Mouse (Mus musculus) kidney, embryonic 15.5 days (tissue): ENCODE results near the gene Cdk6. TPM values are rescaled to one million over a fixed set of nuclear protein-coding genes. Genes with fewer than 3 reads are reported as not detected.

Source experiments
- ATAC-seq: fragments of 200-750 bp; cut with Nextera tagmentation; replicated peaks from 2 replicates; pipeline ENCODE4 v1.8.0; 2017; ENCODE audit warnings: moderate TSS enrichment; ENCODE audit not compliant: low FRiP score
- H3K27ac ChIP-seq: fragments of 300-500 bp; sonication (generic); 2 replicates; pipeline ENCODE4 v1.5.1; 2015; ENCODE audit warnings: mild to moderate bottlenecking, inconsistent platforms
- H3K27me3 ChIP-seq: fragments of 300-500 bp; sonication (generic); 2 replicates; pipeline ENCODE4 v1.6.1; 2015; ENCODE audit warnings: inconsistent platforms
- H3K36me3 ChIP-seq: fragments of 300-500 bp; sonication (generic); 2 replicates; pipeline ENCODE4 v1.6.1; 2015; ENCODE audit warnings: inconsistent platforms
- H3K4me1 ChIP-seq: fragments of 300-500 bp; sonication (generic); 2 replicates; pipeline ENCODE4 v1.6.1; 2015; ENCODE audit warnings: inconsistent platforms
- H3K4me2 ChIP-seq: fragments of 300-500 bp; sonication (generic); 2 replicates; pipeline ENCODE4 v1.6.1; 2015; ENCODE audit warnings: moderate library complexity, mild to moderate bottlenecking, inconsistent platforms
- H3K4me3 ChIP-seq: fragments of 300-500 bp; sonication (generic); replicated peaks from 2 replicates; pipeline ENCODE4 v1.5.1; 2015; ENCODE audit warnings: mild to moderate bottlenecking, inconsistent platforms
- H3K9ac ChIP-seq: fragments of 300-500 bp; sonication (generic); 2 replicates; pipeline ENCODE4 v1.6.1; 2015; ENCODE audit warnings: mild to moderate bottlenecking, inconsistent platforms
- H3K9me3 ChIP-seq: fragments of 300-500 bp; sonication (generic); replicated peaks from 2 replicates; pipeline ENCODE4 v1.6.1; 2016; ENCODE audit warnings: inconsistent platforms
- WGBS: fragments of 180-500 bp; shearing (Covaris S2); methylation state at CpG from one replicate; pipeline ENCODE4 v1.1.7; 2015; ENCODE audit warnings: mixed read lengths; 5-methylcytosine and 5-hydroxymethylcytosine counted together
- polyA plus RNA-seq: library from polyadenylated mRNA; unstranded; fragments of >200 nt; fragmentation: Nextera tagmentation; extraction: Ambion mirVana; gene quantifications from 2 replicates; pipeline ENCODE4 v1.2.1, GENCODE M21; 2015

The Cdk6 gene
- polyA plus RNA-seq, 1 experiment from 2014 or later = 22.3 TPM

DNA sequence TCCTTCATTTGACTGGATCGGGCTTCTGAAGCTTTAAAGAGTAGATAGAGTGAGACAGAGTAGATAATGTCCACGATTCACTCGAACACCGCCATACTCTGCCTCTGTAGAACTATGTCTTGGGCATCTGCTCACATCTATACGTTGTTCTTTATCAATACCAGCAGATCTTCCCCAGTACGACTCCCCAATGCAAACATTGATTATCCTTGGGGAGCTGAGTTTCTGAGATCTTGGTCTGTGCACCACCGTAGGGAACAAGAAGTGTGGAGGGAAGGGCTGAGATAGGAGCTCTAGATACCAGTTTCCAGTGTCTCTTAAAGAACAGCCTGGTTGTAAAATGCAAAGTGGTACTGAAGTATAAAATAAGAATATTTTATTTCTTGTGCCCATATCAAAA is 141.2 kb downstream of the Cdk6 start:
- no peak overlapping the region for H3K27ac ChIP-seq
- H3K9ac ChIP-seq = no peak overlapping the region
- 0 out of 2 replicates have a peak, but pooled peaks cover 3% of the 10 kb centered on the region for H3K9me3 ChIP-seq
- ATAC-seq = no peak
- H3K4me3 ChIP-seq = no peak overlapping the region
- 90% methylated on average over 7 of the region's 7 CpGs for WGBS
- no peaks in the 10 kb centered on the region for H3K4me1 ChIP-seq
- H3K4me2 ChIP-seq = no peak overlapping the region
- H3K36me3 ChIP-seq = no peaks in the 10 kb centered on the region; the same call in 1 of the 2 replicates
- no peaks in the 10 kb centered on the region for H3K27me3 ChIP-seq

GRCm38 (mm10) chr5:3483054-3483722 is 141.9 kb downstream of the Cdk6 start:
- ATAC-seq = no peak

GRCm38 (mm10) chr5:3486579-3487282 is 145.4 kb downstream of the Cdk6 start:
- 55% methylated on average over 7 of the region's 7 CpGs for WGBS

More at GRCm38 (mm10) chr5:3483054-3483722, 141.9 kb downstream of the Cdk6 start:
- no peaks in the 10 kb centered on the region for H3K4me1 ChIP-seq
- no peak overlapping the region for H3K27ac ChIP-seq
- H3K9ac ChIP-seq = no peak overlapping the region
- H3K36me3 ChIP-seq = no peaks in the 10 kb centered on the region; the same call in 1 of the 2 replicates
- 91% methylated on average over 5 of the region's 5 CpGs for WGBS
- no peak overlapping the region for H3K4me3 ChIP-seq
- H3K27me3 ChIP-seq = no peaks in the 10 kb centered on the region
- no peak overlapping the region for H3K4me2 ChIP-seq
- H3K9me3 ChIP-seq = 0 out of 2 replicates have a peak, but pooled peaks cover 3% of the 10 kb centered on the region

DNA sequence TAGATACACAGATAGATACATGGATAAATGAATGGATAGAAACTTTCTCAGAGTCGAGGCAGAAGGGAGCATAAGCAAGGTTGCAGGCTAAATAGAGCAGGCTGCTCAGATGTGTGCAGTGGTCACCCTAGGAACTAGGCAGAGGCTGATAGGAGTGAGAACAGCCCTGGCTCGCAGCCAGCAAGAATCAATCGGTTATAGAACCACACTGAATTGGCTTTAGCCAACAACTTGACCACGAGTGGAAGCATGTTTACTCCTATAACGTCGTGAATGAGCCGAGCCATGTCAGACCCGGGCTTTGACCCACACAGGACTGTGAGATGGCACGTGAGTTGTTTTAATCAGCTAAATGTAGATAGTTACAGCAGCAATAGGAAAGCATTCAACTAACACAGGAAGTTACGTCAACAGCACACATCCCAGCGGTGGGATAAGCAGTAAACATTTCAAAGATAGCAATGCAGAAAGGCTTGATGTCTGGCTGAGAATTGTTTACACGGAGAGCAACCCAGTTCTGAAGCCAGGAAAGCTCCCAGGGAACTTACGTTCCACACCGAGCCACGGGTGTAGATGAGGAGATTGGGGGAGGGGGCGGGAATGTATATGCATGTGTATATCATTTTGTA is 147.0 kb downstream of the Cdk6 start:
- H3K4me1 ChIP-seq = peaks cover 13% of the 10 kb centered on the region
- no peak for ATAC-seq
- no peak overlapping the region for H3K9ac ChIP-seq
- no peak overlapping the region for H3K4me3 ChIP-seq
- no peak overlapping the region for H3K4me2 ChIP-seq
- H3K36me3 ChIP-seq = no peaks in the 10 kb centered on the region; the same call in 1 of the 2 replicates
- H3K27ac ChIP-seq = no peak overlapping the region
- H3K27me3 ChIP-seq = no peaks in the 10 kb centered on the region
- 68% methylated on average over 16 of the region's 16 CpGs for WGBS
- 0 out of 2 replicates have a peak, but pooled peaks cover 3% of the 10 kb centered on the region for H3K9me3 ChIP-seq

More at GRCm38 (mm10) chr5:3486579-3487282, 145.4 kb downstream of the Cdk6 start:
- no peak overlapping the region for H3K27ac ChIP-seq
- H3K27me3 ChIP-seq = no peaks in the 10 kb centered on the region
- no peak overlapping the region for H3K4me2 ChIP-seq
- peak; percentile 49; the same call in 1 of the 2 replicates for ATAC-seq
- H3K4me1 ChIP-seq = peaks cover 9% of the 10 kb centered on the region
- no peak overlapping the region for H3K4me3 ChIP-seq
- H3K9ac ChIP-seq = no peak overlapping the region
- H3K36me3 ChIP-seq = no peaks in the 10 kb centered on the region; the same call in 1 of the 2 replicates
- H3K9me3 ChIP-seq = 0 out of 2 replicates have a peak, but pooled peaks cover 3% of the 10 kb centered on the region

DNA sequence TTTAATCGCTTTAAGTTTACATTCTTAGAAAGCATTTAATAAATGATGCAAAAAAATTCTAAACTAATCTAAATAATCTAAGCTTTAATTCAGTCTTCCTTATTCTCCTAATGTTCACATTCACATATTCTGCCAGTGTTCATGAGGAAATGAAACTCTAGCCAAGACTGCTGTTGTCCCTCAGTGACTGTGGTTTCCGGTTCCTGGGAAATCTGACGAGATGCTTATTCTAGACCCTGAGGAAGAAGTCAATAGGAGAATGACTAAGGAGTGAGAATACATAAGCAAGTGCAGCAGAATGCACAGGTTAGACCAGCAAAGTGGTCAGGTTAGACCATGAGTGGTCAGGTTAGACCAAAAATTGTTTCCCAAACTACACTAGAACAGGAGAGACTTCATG is 149.1 kb downstream of the Cdk6 start:
- Histone ChIP-seq H3K27me3 (no peaks in the 10 kb centered on the region), H3K4me2 (no peak overlapping the region), H3K4me3 (no peak overlapping the region), H3K9ac (no peak overlapping the region), H3K4me1 (peaks cover 13% of the 10 kb centered on the region), H3K36me3 (no peaks in the 10 kb centered on the region; the same call in 1 of the 2 replicates), H3K9me3 (0 out of 2 replicates have a peak, but pooled peaks cover 1% of the 10 kb centered on the region), H3K27ac (no peak overlapping the region)
- 83% methylated on average over 3 of the region's 3 CpGs for WGBS
- no peak for ATAC-seq

- WGBS = 17% methylated on average over 9 of the region's 9 CpGs
- H3K9ac ChIP-seq = no peak overlapping the region
- ATAC-seq = peak; percentile 47
- no peaks in the 10 kb centered on the region for H3K36me3 ChIP-seq
- peak overlapping the region; percentile 57 for H3K27ac ChIP-seq
- no peaks in the 10 kb centered on the region for H3K27me3 ChIP-seq
- H3K4me1 ChIP-seq = peaks cover 13% of the 10 kb centered on the region
- H3K9me3 ChIP-seq = no peaks in the 10 kb centered on the region
- no peak overlapping the region for H3K4me3 ChIP-seq
- peak overlapping the region; percentile 15; the same call in 1 of the 2 replicates for H3K4me2 ChIP-seq
These were observed 149.8 kb downstream of the Cdk6 start for GRCm38 (mm10) chr5:3491084-3491483.

DNA sequence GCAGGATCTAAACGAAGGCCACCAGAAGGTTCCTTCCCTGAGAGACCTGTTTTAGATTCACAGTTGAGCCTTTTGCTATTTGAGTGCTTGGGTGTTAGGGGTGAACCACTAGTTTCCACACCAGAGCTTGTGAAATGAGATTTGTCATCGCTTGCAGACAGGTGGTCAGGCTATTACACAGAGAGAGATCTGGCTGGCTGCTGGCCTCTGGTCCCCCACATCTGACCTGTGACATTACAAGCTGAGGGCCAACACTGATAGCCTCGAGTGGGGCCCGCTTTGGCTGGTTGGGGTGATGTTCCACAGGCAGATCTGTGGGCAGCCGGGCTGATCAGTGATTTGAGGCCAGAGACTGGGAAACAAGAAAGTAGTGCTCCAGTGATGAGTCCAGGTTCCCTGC is 150.6 kb downstream of the Cdk6 start:
- Histone ChIP-seq H3K36me3 (no peaks in the 10 kb centered on the region), H3K4me3 (no peak overlapping the region), H3K27ac (0 out of 2 replicates have a peak overlapping the region, but pooled peaks have one; percentile 57), H3K4me2 (no peak overlapping the region), H3K27me3 (no peaks in the 10 kb centered on the region), H3K9ac (no peak overlapping the region), H3K4me1 (peaks cover 13% of the 10 kb centered on the region), H3K9me3 (no peaks in the 10 kb centered on the region)
- 52% methylated on average over 5 of the region's 5 CpGs for WGBS
- no peak for ATAC-seq

DNA sequence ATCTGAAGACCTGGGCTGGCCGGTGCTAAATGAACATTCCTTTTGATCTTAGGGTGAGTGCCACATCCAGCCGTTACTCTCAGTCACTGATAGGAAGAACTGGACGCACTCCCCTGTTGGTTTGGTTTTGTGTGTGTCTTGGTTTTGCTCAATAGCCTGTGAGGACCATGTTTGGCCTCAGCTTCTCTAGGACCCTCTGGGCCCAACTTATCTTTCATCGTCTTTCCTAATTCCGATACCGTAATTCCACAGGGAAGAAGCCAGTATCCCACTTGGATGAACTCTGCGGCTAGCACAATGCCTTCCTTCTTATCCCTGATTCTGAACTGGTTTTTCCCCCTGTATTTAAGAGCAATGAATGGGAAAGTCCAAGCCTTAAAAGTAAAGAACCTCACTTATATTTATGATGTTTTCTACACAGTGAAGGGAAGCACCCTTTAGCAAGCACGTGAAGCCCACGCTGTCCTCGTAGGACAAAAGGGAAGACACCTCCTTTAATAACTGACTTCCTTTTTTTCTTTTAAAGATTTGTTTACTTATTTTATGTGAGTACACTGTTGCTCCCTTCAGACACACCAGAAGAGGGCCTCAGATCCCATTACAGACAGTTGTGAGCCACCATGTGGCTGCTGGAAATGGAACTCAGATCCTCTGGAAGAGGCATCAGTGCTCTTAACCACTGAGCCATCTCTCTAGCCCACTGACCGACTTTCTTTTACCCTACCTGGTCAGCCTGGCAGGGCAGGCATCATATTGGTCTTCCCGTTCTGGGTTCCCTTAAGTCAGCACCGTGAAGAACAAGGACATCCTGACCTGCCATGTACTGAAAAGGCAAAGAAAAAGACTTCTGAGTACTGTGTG is 151.7 kb downstream of the Cdk6 start:
- 77% methylated on average over 13 of the region's 13 CpGs for WGBS
- Histone ChIP-seq H3K27ac (no peak overlapping the region), H3K4me2 (no peak overlapping the region)

DNA sequence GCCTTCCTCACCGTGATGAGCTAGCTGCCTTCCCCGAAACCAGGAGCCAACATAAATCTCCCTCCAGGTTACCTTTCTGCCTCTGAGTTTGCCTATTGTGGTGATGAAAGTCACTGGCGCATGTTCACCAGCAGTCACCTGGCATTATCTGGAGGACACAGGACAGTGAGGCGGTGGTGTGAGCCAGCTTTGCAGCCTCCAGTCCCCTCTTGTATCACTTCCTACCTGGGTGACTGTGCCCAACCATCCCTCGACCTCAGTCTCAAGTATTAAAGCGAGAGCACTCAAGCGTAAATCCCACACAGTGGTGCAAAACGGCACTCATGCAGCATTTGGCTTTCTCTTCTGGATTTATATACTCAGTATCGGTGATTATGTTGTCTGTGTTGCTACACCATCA is 152.7 kb downstream of the Cdk6 start:
- Histone ChIP-seq H3K9me3 (no peaks in the 10 kb centered on the region), H3K27ac (no peak overlapping the region), H3K9ac (no peak overlapping the region), H3K27me3 (no peaks in the 10 kb centered on the region), H3K4me1 (peaks cover 13% of the 10 kb centered on the region), H3K4me2 (no peak overlapping the region), H3K36me3 (no peaks in the 10 kb centered on the region), H3K4me3 (no peak overlapping the region)
- ATAC-seq = no peak
- WGBS = 80% methylated on average over 9 of the region's 9 CpGs

More for the DNA sequence above, 151.7 kb downstream of the Cdk6 start:
- Histone ChIP-seq H3K9me3 (no peaks in the 10 kb centered on the region), H3K27me3 (no peaks in the 10 kb centered on the region), H3K4me1 (peaks cover 13% of the 10 kb centered on the region), H3K4me3 (no peak overlapping the region), H3K36me3 (no peaks in the 10 kb centered on the region), H3K9ac (no peak overlapping the region)
- no peak for ATAC-seq

DNA sequence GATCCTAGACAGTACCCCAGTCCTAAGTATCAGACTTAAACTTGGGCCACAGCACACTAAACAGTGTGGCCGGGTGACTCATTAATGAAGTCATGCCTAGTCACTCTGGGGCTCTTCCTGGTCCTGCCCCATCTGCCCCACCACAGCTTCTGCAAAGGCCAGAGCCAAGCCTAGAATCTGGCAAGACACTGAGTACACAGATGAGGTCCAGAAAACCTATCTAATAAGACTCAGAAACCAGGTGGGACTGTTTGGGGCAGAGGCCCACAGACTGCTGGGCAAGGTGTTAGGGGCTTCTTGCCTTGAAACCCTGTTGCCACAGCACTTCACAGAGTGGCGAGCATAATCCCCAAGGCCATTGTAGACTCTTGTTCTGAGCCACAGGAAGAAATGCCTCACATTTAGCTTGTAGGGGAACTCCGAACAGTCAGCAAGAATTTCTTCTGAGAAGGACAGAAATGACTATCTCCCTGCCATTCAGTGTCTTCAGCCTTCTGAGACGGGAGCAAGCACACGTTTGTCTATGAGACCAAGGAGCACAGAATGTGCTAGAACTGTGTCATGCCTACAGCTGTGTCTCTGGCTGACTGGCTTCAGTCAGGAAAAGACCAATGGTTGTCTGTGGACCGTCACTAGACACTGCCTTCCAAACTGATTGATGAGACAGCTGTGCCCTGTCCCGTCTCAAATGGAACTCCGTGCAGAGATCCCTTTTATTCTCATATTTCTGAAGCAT is 153.3 kb downstream of the Cdk6 start:
- H3K9me3 ChIP-seq = no peaks in the 10 kb centered on the region
- WGBS = 60% methylated on average over 8 of the region's 8 CpGs
- H3K9ac ChIP-seq = no peak overlapping the region
- H3K4me2 ChIP-seq = no peak overlapping the region
- no peak overlapping the region for H3K27ac ChIP-seq
- H3K36me3 ChIP-seq = no peaks in the 10 kb centered on the region
- H3K4me3 ChIP-seq = no peak overlapping the region
- H3K27me3 ChIP-seq = no peaks in the 10 kb centered on the region
- peaks cover 13% of the 10 kb centered on the region for H3K4me1 ChIP-seq
- 0 out of 2 replicates have a peak, but pooled peaks have one; percentile 50 for ATAC-seq

DNA sequence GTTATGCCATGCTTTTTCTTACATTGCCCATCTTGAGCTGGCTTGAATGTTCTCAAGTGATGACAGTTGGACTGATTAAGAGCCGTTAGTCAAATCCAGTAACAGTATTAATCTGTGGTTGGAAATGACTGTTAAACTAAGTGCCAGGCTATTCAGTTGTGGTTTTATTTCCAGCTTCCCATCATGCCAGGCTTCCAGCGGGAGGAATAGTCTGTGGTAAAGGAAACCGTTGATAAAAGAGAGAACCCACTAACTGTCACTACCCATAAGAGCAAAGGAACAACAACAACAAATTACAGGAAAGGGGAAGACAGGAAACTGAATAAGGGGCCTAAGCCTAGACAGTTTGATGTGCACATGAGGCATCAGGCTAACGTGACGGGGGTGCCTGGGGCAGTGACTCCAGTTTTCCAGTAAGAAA is 156.2 kb downstream of the Cdk6 start:
- no peaks in the 10 kb centered on the region for H3K9me3 ChIP-seq
- H3K27ac ChIP-seq = no peak overlapping the region
- H3K4me2 ChIP-seq = no peak overlapping the region
- H3K27me3 ChIP-seq = no peaks in the 10 kb centered on the region
- no peak overlapping the region for H3K9ac ChIP-seq
- ATAC-seq = no peak
- WGBS = 64% methylated on average over 5 of the region's 5 CpGs
- H3K4me1 ChIP-seq = peaks cover 15% of the 10 kb centered on the region
- H3K36me3 ChIP-seq = no peaks in the 10 kb centered on the region
- H3K4me3 ChIP-seq = no peak overlapping the region
